Mouse (Mus musculus): ENCODE measurements around the gene Chrm2. TPM values are rescaled to one million over a fixed set of nuclear protein-coding genes. Genes with fewer than 3 reads are reported as not detected.

Gene Chrm2
- total and polyA plus RNA-seq, 3 experiments: not detected

- Histone ChIP-seq H3K9ac (ENCODE audit: control insufficient read depth, low read depth, low read length, poor library complexity, severe bottlenecking) (no peak overlapping the region), H3K27ac (ENCODE audit: control insufficient read depth, low read depth, low read length) (no peak overlapping the region), H3K4me1 (ENCODE audit: control insufficient read depth in 1 of 2, insufficient read depth in 2 of 2, low read length in 2 of 2) (no peaks in the 10 kb centered on the region), H3K27me3 (ENCODE audit: control insufficient read depth in 1 of 2, insufficient read depth in 2 of 2, low read length in 2 of 2) (no peaks in the 10 kb centered on the region), H3K4me3 (ENCODE audit: control insufficient read depth in 1 of 2, insufficient read depth in 1 of 2, low read depth in 2 of 2, low read length in 2 of 2) (no peak overlapping the region), H3K36me3 (ENCODE audit: control insufficient read depth in 1 of 2, insufficient read depth in 2 of 2, low read length in 2 of 2) (no peaks in the 10 kb centered on the region), H3K9me3 (replicated peaks; ENCODE audit: insufficient read depth, low read length) (no peaks in the 10 kb centered on the region), H3K79me2 (ENCODE audit: control insufficient read depth, insufficient read depth, low read length, poor library complexity) (no peaks in the 10 kb centered on the region)
- no peak for TF ChIP-seq ZC3H11A (IDR thresholded peaks at IDR 0.05; ENCODE audit: low read depth, low read length)
- TF ChIP-seq KAT2A (conservative IDR thresholded peaks at IDR 0.05; ENCODE audit: low read depth, low read length): no peak
- TF ChIP-seq SMC3 (IDR thresholded peaks at IDR 0.05; ENCODE audit: low read depth, low read length): no peak
- TF ChIP-seq ETS1 (IDR thresholded peaks at IDR 0.05; ENCODE audit: low read depth, low read length): no peak
- no peak for TF ChIP-seq RAD21 (IDR thresholded peaks at IDR 0.05; ENCODE audit: low read depth, low read length)
- TF ChIP-seq MXI1 (IDR thresholded peaks at IDR 0.05; ENCODE audit: low read depth, low read length): no peak
- no peak for TF ChIP-seq CHD1 (IDR thresholded peaks at IDR 0.05; ENCODE audit: low read depth, low read length)
- DNase-seq (ENCODE audit: low read depth, low spot score): no peak
Measured at GRCm38 (mm10) chr6:36484132-36484665, 96.3 kb downstream of the Chrm2 start.

- Histone ChIP-seq H3K27ac (ENCODE audit: control insufficient read depth, low read depth, low read length) (no peak overlapping the region), H3K79me2 (ENCODE audit: control insufficient read depth, insufficient read depth, low read length, poor library complexity) (no peaks in the 10 kb centered on the region), H3K4me1 (ENCODE audit: control insufficient read depth in 1 of 2, insufficient read depth in 2 of 2, low read length in 2 of 2) (no peaks in the 10 kb centered on the region), H3K36me3 (ENCODE audit: control insufficient read depth in 1 of 2, insufficient read depth in 2 of 2, low read length in 2 of 2) (no peaks in the 10 kb centered on the region), H3K4me3 (ENCODE audit: control insufficient read depth in 1 of 2, insufficient read depth in 1 of 2, low read depth in 2 of 2, low read length in 2 of 2) (no peak overlapping the region), H3K9ac (ENCODE audit: control insufficient read depth, low read depth, low read length, poor library complexity, severe bottlenecking) (no peak overlapping the region), H3K9me3 (replicated peaks; ENCODE audit: insufficient read depth, low read length) (no peaks in the 10 kb centered on the region), H3K27me3 (ENCODE audit: control insufficient read depth in 1 of 2, insufficient read depth in 2 of 2, low read length in 2 of 2) (no peaks in the 10 kb centered on the region)
- TF ChIP-seq ETS1 (IDR thresholded peaks at IDR 0.05; ENCODE audit: low read depth, low read length) (no peak), RCOR1 (IDR thresholded peaks at IDR 0.05; ENCODE audit: low read depth, low read length) (no peak), NRF1 (IDR thresholded peaks at IDR 0.05; ENCODE audit: insufficient read depth, low read depth, low read length, poor library complexity, severe bottlenecking) (no peak), TBP (IDR thresholded peaks at IDR 0.05; ENCODE audit: low read depth, low read length) (no peak), USF1 (IDR thresholded peaks at IDR 0.05; ENCODE audit: low read depth, low read length) (no peak), SIN3A (IDR thresholded peaks at IDR 0.05; ENCODE audit: low read length) (no peak), POLR2A (IDR thresholded peaks at IDR 0.05; ENCODE audit: control insufficient read depth in 1 of 2, insufficient read depth in 1 of 2, low read depth in 1 of 2, low read length in 2 of 2, poor library complexity in 1 of 2) (no peak), CHD1 (IDR thresholded peaks at IDR 0.05; ENCODE audit: low read depth, low read length) (no peak), USF2 (IDR thresholded peaks at IDR 0.05; ENCODE audit: borderline replicate concordance in 1 of 2, insufficient read depth in 1 of 2, low read depth in 1 of 2, low read length in 2 of 2) (no peak), ZMIZ1 (IDR thresholded peaks at IDR 0.05; ENCODE audit: low read depth, low read length) (no peak), MAX (IDR thresholded peaks at IDR 0.05; ENCODE audit: low read length) (no peak), MEF2A (IDR thresholded peaks at IDR 0.05; ENCODE audit: extremely low read depth, insufficient replicate concordance, low read depth, low read length, poor library complexity, severe bottlenecking) (no peak), MYB (IDR thresholded peaks at IDR 0.05; ENCODE audit: low read depth, low read length) (no peak), RAD21 (IDR thresholded peaks at IDR 0.05; ENCODE audit: low read depth, low read length) (no peak), ZC3H11A (IDR thresholded peaks at IDR 0.05; ENCODE audit: low read depth, low read length) (no peak), JUND (IDR thresholded peaks at IDR 0.05; ENCODE audit: low read depth, low read length) (no peak)
- DNase-seq (ENCODE audit: low read depth, low spot score): no peak
Measured at GRCm38 (mm10) chr6:36507008-36507663, 119.3 kb downstream of the Chrm2 start.

All from MEL (cell line).